Mouse (Mus musculus) forebrain, embryonic 14.5 days (tissue): ENCODE measurements at regions not wholly inside any gene's neighbourhood (a gene's known extent, or its start where the extent isn't known, plus 50 kb on each side); places are given as distances from the start of the nearest gene placed in this dataset.

Experiments
- ATAC-seq: fragments of 200-750 bp; cut with Nextera tagmentation; 2 replicates; pipeline ENCODE4 v1.8.0; 2017; ENCODE audit warnings: mild to moderate bottlenecking, moderate library complexity
- DNase-seq: peaks from one replicate; pipeline ENCODE4 v3.0.0-alpha.2; 2015; ENCODE audit warnings: low spot score
- H3K27ac ChIP-seq: fragments of 300-500 bp; sonication (generic); 2 replicates; pipeline ENCODE4 v1.5.1; 2014; ENCODE audit warnings: low read depth, mild to moderate bottlenecking, control low read depth, low read length, moderate library complexity
- H3K27me3 ChIP-seq: fragments of 300-500 bp; sonication (generic); replicated peaks from 2 replicates; pipeline ENCODE4 v1.6.1; 2014; ENCODE audit warnings: low read length, control low read depth, mixed read lengths; ENCODE audit not compliant: control insufficient read depth, insufficient read depth
- H3K36me3 ChIP-seq: fragments of 300-500 bp; sonication (generic); 2 replicates; pipeline ENCODE4 v1.6.1; 2014; ENCODE audit warnings: low read length, control low read depth; ENCODE audit not compliant: control insufficient read depth, insufficient read depth
- H3K4me1 ChIP-seq: fragments of 300-500 bp; sonication (generic); 2 replicates; pipeline ENCODE4 v1.6.1; 2014; ENCODE audit warnings: antibody characterized with exemption, low read length, control low read depth; ENCODE audit not compliant: control insufficient read depth, insufficient read depth
- H3K4me2 ChIP-seq: fragments of 300-500 bp; sonication (generic); 2 replicates; pipeline ENCODE4 v1.6.1; 2014; ENCODE audit warnings: mild to moderate bottlenecking, control low read depth, low read length
- H3K4me3 ChIP-seq: fragments of 300-500 bp; sonication (generic); 2 replicates; pipeline ENCODE4 v1.5.1; 2014; ENCODE audit warnings: low read depth, low read length, control low read depth
- H3K9ac ChIP-seq: fragments of 300-500 bp; sonication (generic); 2 replicates; pipeline ENCODE4 v1.6.1; 2014; ENCODE audit warnings: mild to moderate bottlenecking, low read length, control low read depth, moderate library complexity
- H3K9me3 ChIP-seq: fragments of 300-500 bp; sonication (generic); replicated peaks from 2 replicates; pipeline ENCODE4 v1.6.1; 2016; ENCODE audit warnings: low read length, control low read depth, mixed read lengths; ENCODE audit not compliant: control insufficient read depth
- WGBS: fragments of 180-500 bp; shearing (Covaris S2); extraction: QIAGEN DNeasy Blood & Tissue Kit; methylation state at CpG from one replicate; pipeline ENCODE4 v1.1.7; 2014; 5-methylcytosine and 5-hydroxymethylcytosine counted together

GRCm38 (mm10) chr5:106002330-106002729 lies 126.0 kb downstream of the Zfp326 start:
- no peak for ATAC-seq
- H3K4me3 ChIP-seq: no peak overlapping the region
- no peak overlapping the region for H3K9ac ChIP-seq
- no peak overlapping the region for H3K27ac ChIP-seq
- H3K36me3 ChIP-seq: no peaks in the 10 kb centered on the region
- peak; percentile 80 for DNase-seq
- H3K4me1 ChIP-seq: peaks cover 12% of the 10 kb centered on the region
- H3K9me3 ChIP-seq: no peaks in the 10 kb centered on the region
- no peak overlapping the region for H3K4me2 ChIP-seq
- WGBS: 33% methylated on average over 7 of the region's 7 CpGs
- H3K27me3 ChIP-seq: 0 out of 2 replicates have a peak, but pooled peaks cover 6% of the 10 kb centered on the region

DNA sequence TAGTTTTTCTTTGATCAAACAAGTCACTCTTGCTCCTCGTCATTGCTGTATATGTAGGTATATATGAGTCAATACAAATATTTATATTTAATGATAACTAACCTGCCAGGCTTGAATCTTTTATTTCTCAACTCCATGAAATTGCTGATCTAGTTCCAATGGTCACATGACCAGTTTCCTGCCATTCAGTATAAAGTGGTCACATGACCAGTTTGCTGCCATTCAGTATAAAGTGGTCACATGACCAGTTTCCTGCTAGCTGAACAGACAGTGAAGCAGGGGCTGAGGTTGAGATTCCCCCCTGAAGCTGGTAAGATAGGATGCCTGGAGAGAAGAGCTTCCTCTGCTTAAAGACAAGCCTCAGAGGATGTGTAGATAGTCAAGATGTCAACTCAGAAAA lies 117.9 kb downstream of the Zfp326 start:
- ATAC-seq: no peak
- H3K36me3 ChIP-seq: no peaks in the 10 kb centered on the region
- no peaks in the 10 kb centered on the region for H3K9me3 ChIP-seq
- DNase-seq: no peak
- H3K27me3 ChIP-seq: no peaks in the 10 kb centered on the region
- no peak overlapping the region for H3K4me2 ChIP-seq
- H3K4me1 ChIP-seq: no peaks in the 10 kb centered on the region
- no peak overlapping the region for H3K27ac ChIP-seq
- WGBS: 87% methylated on average over 1 of the region's 1 CpGs
- H3K9ac ChIP-seq: no peak overlapping the region
- no peak overlapping the region for H3K4me3 ChIP-seq

DNA sequence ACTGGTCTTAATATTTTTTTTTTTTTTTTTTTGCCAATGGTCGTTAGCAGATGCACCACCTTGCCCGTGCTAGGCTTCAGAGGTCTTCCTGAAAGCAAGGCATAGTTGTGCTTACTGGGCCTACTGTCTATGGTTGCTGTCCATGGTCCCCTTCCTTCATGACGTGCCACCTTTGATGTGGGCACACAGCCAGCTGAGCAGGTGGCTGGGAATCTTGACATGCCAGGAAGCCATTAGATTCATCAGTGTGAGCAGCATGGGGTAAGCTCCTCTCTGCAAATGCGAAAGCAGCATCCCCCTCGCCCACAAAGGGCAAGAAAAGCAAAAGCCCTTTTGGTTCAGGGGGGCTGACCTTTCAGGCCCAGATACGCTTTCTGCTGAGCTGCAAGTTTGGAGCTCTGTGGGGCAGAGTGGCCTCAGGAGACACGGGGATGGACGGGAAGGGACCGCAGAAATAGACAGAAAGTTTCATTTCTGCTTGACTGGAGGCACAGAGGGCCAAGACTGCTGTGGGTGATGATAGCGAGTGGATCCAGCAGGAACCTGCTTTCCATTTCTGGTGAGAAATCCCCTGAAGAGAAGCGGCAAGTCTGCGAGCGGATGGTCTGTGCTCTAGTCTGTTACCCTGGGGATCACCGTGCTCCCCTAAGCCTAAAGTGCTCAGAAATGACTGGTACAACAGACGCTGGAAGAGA lies 116.8 kb downstream of the Zfp326 start:
- DNase-seq: peak; percentile 23
- ATAC-seq: no peak

GRCm38 (mm10) chr5:105990777-105991176 lies 114.4 kb downstream of the Zfp326 start:
- Histone ChIP-seq H3K27ac (no peak overlapping the region), H3K4me3 (no peak overlapping the region), H3K9ac (no peak overlapping the region), H3K4me2 (no peak overlapping the region), H3K36me3 (no peaks in the 10 kb centered on the region), H3K9me3 (no peaks in the 10 kb centered on the region), H3K4me1 (no peaks in the 10 kb centered on the region), H3K27me3 (no peaks in the 10 kb centered on the region)
- WGBS: 88% methylated on average over 12 of the region's 12 CpGs
- ATAC-seq (no peak), DNase-seq (no peak)

More for the DNA sequence above, 116.8 kb downstream of the Zfp326 start:
- H3K9ac ChIP-seq: no peak overlapping the region
- no peak overlapping the region for H3K4me2 ChIP-seq
- no peak overlapping the region for H3K4me3 ChIP-seq
- H3K27ac ChIP-seq: no peak overlapping the region
- H3K36me3 ChIP-seq: no peaks in the 10 kb centered on the region
- no peaks in the 10 kb centered on the region for H3K4me1 ChIP-seq
- no peaks in the 10 kb centered on the region for H3K9me3 ChIP-seq
- no peaks in the 10 kb centered on the region for H3K27me3 ChIP-seq
- 63% methylated on average over 15 of the region's 15 CpGs for WGBS

GRCm38 (mm10) chr5:105986401-105986800 lies 110.0 kb downstream of the Zfp326 start:
- H3K4me1 ChIP-seq: no peaks in the 10 kb centered on the region
- H3K27me3 ChIP-seq: no peaks in the 10 kb centered on the region
- H3K9me3 ChIP-seq: no peaks in the 10 kb centered on the region
- no peak for ATAC-seq
- WGBS: 40% methylated on average over 7 of the region's 7 CpGs
- peak; percentile 86 for DNase-seq
- no peak overlapping the region for H3K4me2 ChIP-seq
- no peak overlapping the region for H3K4me3 ChIP-seq
- H3K9ac ChIP-seq: no peak overlapping the region
- H3K27ac ChIP-seq: no peak overlapping the region
- no peaks in the 10 kb centered on the region for H3K36me3 ChIP-seq

DNA sequence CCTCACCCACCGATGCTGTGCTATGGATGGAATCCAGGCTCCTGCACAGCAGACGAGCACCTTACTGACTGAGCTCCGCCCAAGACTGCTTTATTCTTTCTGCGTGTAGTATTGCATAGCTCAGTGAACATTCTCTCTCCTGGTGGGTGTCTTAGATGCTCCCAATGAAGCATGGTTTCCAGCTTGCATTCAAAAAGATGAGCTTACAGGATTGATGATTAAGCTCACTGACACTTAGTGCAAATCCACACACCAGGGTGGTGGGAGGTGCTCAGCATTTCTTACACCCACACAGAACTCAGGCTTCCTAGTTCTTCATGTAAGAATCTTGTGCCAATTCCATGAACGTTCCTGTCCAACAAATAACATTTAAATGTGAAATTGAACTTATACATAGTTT lies 106.8 kb downstream of the Zfp326 start:
- WGBS: 79% methylated on average over 5 of the region's 5 CpGs
- no peak overlapping the region for H3K4me2 ChIP-seq
- no peaks in the 10 kb centered on the region for H3K27me3 ChIP-seq
- H3K9me3 ChIP-seq: no peaks in the 10 kb centered on the region
- DNase-seq (no peak), ATAC-seq (no peak)
- no peak overlapping the region for H3K4me3 ChIP-seq
- H3K27ac ChIP-seq: no peak overlapping the region
- no peaks in the 10 kb centered on the region for H3K36me3 ChIP-seq
- no peak overlapping the region for H3K9ac ChIP-seq
- no peaks in the 10 kb centered on the region for H3K4me1 ChIP-seq

DNA sequence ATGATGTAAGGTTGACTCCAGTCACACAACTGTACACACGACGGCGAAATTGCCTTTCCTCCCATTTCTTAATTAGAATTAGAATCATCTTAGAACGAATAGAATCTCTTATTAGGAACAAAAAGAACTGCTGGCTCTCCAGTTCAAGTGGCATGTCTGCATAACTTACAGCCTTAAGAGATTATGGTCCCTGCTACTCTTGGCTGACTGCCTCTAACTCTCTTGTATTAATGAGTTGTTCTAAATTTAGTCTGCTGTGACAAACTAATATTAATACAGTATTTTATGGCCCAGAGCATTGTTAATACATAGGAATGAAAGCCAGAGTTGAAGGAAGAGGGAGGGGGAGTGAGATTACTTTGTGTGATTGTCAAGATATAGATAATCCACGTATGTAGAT lies 100.4 kb downstream of the Zfp326 start:
- Histone ChIP-seq H3K4me3 (no peak overlapping the region), H3K36me3 (no peaks in the 10 kb centered on the region), H3K27me3 (no peaks in the 10 kb centered on the region), H3K27ac (no peak overlapping the region), H3K9me3 (no peaks in the 10 kb centered on the region), H3K9ac (no peak overlapping the region), H3K4me2 (no peak overlapping the region), H3K4me1 (peaks cover 6% of the 10 kb centered on the region; the same call in 1 of the 2 replicates)
- DNase-seq (peak; percentile 17), ATAC-seq (no peak)
- 43% methylated on average over 5 of the region's 5 CpGs for WGBS

- no peak for DNase-seq
- peak overlapping the region; percentile 20; the same call in 1 of the 2 replicates for H3K4me3 ChIP-seq
- H3K9me3 ChIP-seq: no peaks in the 10 kb centered on the region
- peaks cover 6% of the 10 kb centered on the region; the same call in 1 of the 2 replicates for H3K4me1 ChIP-seq
- no peak overlapping the region for H3K27ac ChIP-seq
- H3K9ac ChIP-seq: peak overlapping the region; percentile 43; the same call in 1 of the 2 replicates
- H3K27me3 ChIP-seq: no peaks in the 10 kb centered on the region
- H3K36me3 ChIP-seq: no peaks in the 10 kb centered on the region
- ATAC-seq: no peak
- WGBS: 34% methylated on average over 5 of the region's 5 CpGs
- H3K4me2 ChIP-seq: peak overlapping the region; percentile 49
Observed at GRCm38 (mm10) chr5:105976076-105976475, 99.7 kb downstream of the Zfp326 start.

GRCm38 (mm10) chr5:105975275-105976011 lies 99.1 kb downstream of the Zfp326 start:
- no peaks in the 10 kb centered on the region for H3K36me3 ChIP-seq
- peaks cover 6% of the 10 kb centered on the region; the same call in 1 of the 2 replicates for H3K4me1 ChIP-seq
- no peak overlapping the region for H3K27ac ChIP-seq

More at GRCm38 (mm10) chr5:105975275-105976011, 99.1 kb downstream of the Zfp326 start:
- no peaks in the 10 kb centered on the region for H3K9me3 ChIP-seq
- peak overlapping the region; percentile 49 for H3K4me2 ChIP-seq
- DNase-seq (peak; percentile 44), ATAC-seq (0 out of 2 replicates have a peak, but pooled peaks have one; percentile 5)
- H3K4me3 ChIP-seq: peak overlapping the region; percentile 20
- WGBS: 9% methylated on average over 21 of the region's 21 CpGs
- H3K27me3 ChIP-seq: no peaks in the 10 kb centered on the region
- H3K9ac ChIP-seq: peak overlapping the region; percentile 43; the same call in 1 of the 2 replicates
